Mouse (Mus musculus) olfactory bulb, adult 2 months (tissue): ENCODE data around the gene Tas1r1. TPM values are rescaled to one million over a fixed set of nuclear protein-coding genes. Genes with fewer than 3 reads are reported as not detected.

ENCODE experiments used
- H3K27ac ChIP-seq: fragments of 200-500 bp; 2 replicates; pipeline ENCODE4 v1.5.1; 2012; ENCODE audit warnings: low read depth, low read length; ENCODE audit not compliant: insufficient read depth
- H3K4me1 ChIP-seq: fragments of 200-500 bp; 2 replicates; pipeline ENCODE4 v1.6.1; 2012; ENCODE audit warnings: low read length; ENCODE audit not compliant: control insufficient read depth, insufficient read depth
- H3K4me3 ChIP-seq: fragments of 200-500 bp; 2 replicates; pipeline ENCODE4 v1.5.1; 2012; ENCODE audit warnings: mild to moderate bottlenecking, low read depth, low read length, moderate library complexity; ENCODE audit not compliant: insufficient read depth
- CTCF ChIP-seq: fragments of 200-500 bp; IDR thresholded peaks from 2 replicates; pipeline ENCODE4 v1.5.1; 2012; ENCODE audit warnings: low read depth, mild to moderate bottlenecking, low read length, moderate library complexity; ENCODE audit not compliant: insufficient read depth
- POLR2A ChIP-seq: fragments of 200-500 bp; IDR thresholded peaks from 2 replicates; pipeline ENCODE4 v1.6.1; 2012; ENCODE audit warnings: mild to moderate bottlenecking, low read depth, low read length, moderate library complexity; ENCODE audit not compliant: insufficient read depth
- WGBS: fragments of 180-500 bp; shearing (Covaris S2); methylation state at CpG from one replicate; pipeline ENCODE4 v1.1.7; 2018; 5-methylcytosine and 5-hydroxymethylcytosine counted together
- polyA plus RNA-seq: library from polyadenylated mRNA; stranded (reverse); fragments of >200 nt; gene quantifications from 2 replicates; pipeline ENCODE4 v1.2.4, GENCODE M21; 2012; ENCODE audit warnings: low replicate concordance; ENCODE audit not compliant: missing spikeins, insufficient read depth, insufficient read length

Gene Tas1r1
- polyA plus RNA-seq, 1 experiment: not detected

GRCm38 (mm10) chr4:152078105-152078530, 39.8 kb upstream of the Tas1r1 start:
- TF ChIP-seq POLR2A: no peak
- TF ChIP-seq CTCF: no peak
- H3K4me3 ChIP-seq: no peak overlapping the region
- H3K27ac ChIP-seq: no peak overlapping the region
- peaks cover 15% of the 10 kb centered on the region for H3K4me1 ChIP-seq
- 64% methylated on average over 10 of the region's 10 CpGs for WGBS

- WGBS: 88% methylated on average over 9 of the region's 9 CpGs
- TF ChIP-seq CTCF (no peak), POLR2A (no peak)
- H3K27ac ChIP-seq: no peak overlapping the region
- no peak overlapping the region for H3K4me3 ChIP-seq
- H3K4me1 ChIP-seq: peaks cover 23% of the 10 kb centered on the region
Observed at GRCm38 (mm10) chr4:152077191-152077590, 38.8 kb upstream of the Tas1r1 start.

- H3K4me1 ChIP-seq: peaks cover 29% of the 10 kb centered on the region
- 88% methylated on average over 9 of the region's 9 CpGs for WGBS
- no peak overlapping the region for H3K27ac ChIP-seq
- TF ChIP-seq CTCF: no peak
- TF ChIP-seq POLR2A: no peak
- H3K4me3 ChIP-seq: no peak overlapping the region
Observed at GRCm38 (mm10) chr4:152074548-152074947, 36.2 kb upstream of the Tas1r1 start.

- H3K4me3 ChIP-seq: no peak overlapping the region
- peaks cover 29% of the 10 kb centered on the region for H3K4me1 ChIP-seq
- H3K27ac ChIP-seq: no peak overlapping the region
- WGBS: 66% methylated on average over 6 of the region's 6 CpGs
- TF ChIP-seq CTCF (no peak), POLR2A (no peak)
Observed at GRCm38 (mm10) chr4:152073715-152074114, 35.3 kb upstream of the Tas1r1 start.

- Histone ChIP-seq H3K4me3 (no peak overlapping the region), H3K4me1 (peaks cover 20% of the 10 kb centered on the region), H3K27ac (no peak overlapping the region)
- WGBS: 44% methylated on average over 10 of the region's 10 CpGs
- TF ChIP-seq POLR2A (no peak), CTCF (no peak)
Observed at GRCm38 (mm10) chr4:152072655-152073054, 34.3 kb upstream of the Tas1r1 start.

GRCm38 (mm10) chr4:152072121-152072601, 33.8 kb upstream of the Tas1r1 start, which contains the start of gene Plekhg5:
Plekhg5 (plus strand) TSS chr4:152072498.
- H3K4me3 ChIP-seq: no peak within 1 kb of the TSS
- H3K4me1 ChIP-seq: peaks cover 15% of the 10 kb centered on the region
- WGBS: 56% methylated on average over 10 of the region's 10 CpGs
- TF ChIP-seq POLR2A: no peak
- no peak for TF ChIP-seq CTCF
- no peak within 1 kb of the TSS for H3K27ac ChIP-seq

DNA sequence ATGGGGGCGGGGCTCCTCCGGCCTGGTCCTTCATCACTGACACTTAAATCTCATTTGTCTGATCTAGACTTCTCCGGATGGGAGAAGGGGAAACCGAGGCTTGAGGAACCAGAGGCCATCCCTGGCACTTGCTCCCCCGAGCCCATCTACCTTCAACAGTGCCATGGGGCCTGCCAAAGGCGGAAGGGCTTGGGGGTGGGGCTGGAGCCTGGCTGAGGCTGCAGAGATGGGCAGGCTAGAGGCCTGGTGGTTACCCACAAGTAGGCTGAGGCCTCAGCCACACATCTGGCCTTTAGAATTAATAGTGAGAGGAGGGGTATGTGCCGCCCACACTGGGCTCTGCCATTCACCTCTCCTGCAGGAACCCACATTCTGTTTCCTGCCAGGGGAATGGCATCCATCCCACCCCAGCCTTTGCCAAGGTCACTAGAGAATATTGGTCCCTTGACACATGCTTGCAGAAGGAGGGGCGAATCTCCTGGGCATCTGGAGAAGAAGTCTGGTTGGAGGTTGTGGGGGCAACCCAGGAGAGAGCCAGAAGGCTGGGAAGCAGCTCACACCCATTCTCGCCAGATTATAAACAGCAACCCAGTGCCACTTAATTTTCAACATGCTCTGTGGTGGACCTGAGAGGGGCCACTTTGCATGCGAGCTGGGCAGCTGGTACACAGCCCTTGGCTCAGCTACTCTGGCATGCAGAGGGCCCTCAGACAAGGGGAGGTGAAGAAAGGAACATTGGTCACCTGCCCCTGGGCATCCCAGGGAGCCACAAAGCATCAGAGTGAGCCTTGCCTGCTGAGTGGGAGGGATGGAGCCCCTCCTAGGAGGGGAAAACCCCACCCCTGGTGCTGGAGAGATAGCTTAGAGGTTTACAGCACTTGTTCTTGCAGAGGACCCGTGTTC, 32.4 kb upstream of the Tas1r1 start:
- Histone ChIP-seq H3K27ac (no peak overlapping the region), H3K4me3 (no peak overlapping the region), H3K4me1 (peaks cover 13% of the 10 kb centered on the region)
- no peak for TF ChIP-seq CTCF
- TF ChIP-seq POLR2A: no peak
- WGBS: 73% methylated on average over 11 of the region's 11 CpGs

DNA sequence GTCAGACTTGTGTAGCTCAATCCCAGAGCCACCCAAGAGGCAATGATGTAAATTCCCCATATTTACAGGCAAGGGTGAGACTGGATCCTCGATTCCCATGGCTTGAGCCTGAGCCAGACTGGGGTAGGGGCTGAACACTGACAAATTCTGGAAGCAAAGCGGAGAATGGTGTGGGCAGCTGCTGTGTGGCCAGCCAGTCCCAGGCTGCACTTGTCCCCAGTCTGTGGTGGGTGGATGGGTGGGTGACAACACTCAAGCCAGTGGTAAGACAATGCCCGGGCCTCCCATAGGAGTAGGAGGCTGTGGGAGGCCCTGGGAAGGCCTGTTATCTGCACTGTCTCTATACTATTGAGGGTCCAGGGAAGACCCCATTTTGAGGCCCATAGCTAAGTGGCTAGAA, 30.9 kb upstream of the Tas1r1 start:
- H3K27ac ChIP-seq: no peak overlapping the region
- H3K4me3 ChIP-seq: no peak overlapping the region
- WGBS: 89% methylated on average over 3 of the region's 3 CpGs
- peaks cover 13% of the 10 kb centered on the region for H3K4me1 ChIP-seq
- no peak for TF ChIP-seq CTCF
- TF ChIP-seq POLR2A: no peak

- Histone ChIP-seq H3K4me3 (no peak overlapping the region), H3K4me1 (peaks cover 13% of the 10 kb centered on the region), H3K27ac (no peak overlapping the region)
- no peak for TF ChIP-seq CTCF
- TF ChIP-seq POLR2A: no peak
- 82% methylated on average over 6 of the region's 6 CpGs for WGBS
Observed at GRCm38 (mm10) chr4:152068166-152068724, 29.9 kb upstream of the Tas1r1 start.
